Mouse (Mus musculus): Measurements from ENCODE around the gene D2hgdh. TPM values are rescaled to one million over a fixed set of nuclear protein-coding genes. Genes with fewer than 3 reads are reported as not detected.
"Not testable (repeated sequence)": the region's sequence is repeated elsewhere in the genome, so short reads cannot be mapped to it uniquely, and the experiment has no call there.

The D2hgdh gene
- polyA plus RNA-seq, 1 experiment from 2014 or later, result 16.1 TPM

DNA sequence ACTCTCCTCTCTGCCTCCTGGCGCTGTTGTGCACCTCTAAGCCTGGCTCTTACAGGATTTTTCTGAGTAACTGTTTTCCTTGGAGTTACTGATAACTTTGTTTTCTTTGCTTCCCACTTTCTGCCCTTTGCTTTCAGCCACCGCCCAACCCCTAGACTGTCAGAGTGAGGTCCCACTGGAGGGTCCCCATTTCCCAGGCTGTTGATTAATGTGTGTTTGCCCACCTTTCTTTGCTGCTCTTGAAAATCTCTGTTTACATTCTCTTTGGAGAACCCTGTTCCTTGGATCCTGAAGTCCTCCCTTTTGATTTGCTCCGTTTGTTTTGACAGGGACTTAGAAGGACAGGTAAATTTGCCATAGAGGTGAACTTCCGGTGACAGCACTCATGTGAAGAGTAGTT, 15.8 kb upstream of the D2hgdh start:
- Histone ChIP-seq H3K9ac (replicated peaks) (no peak overlapping the region), H3K9me3 (no peaks in the 10 kb centered on the region), H3K36me3 (peaks cover 50% of the 10 kb centered on the region), H3K4me1 (peaks cover 10% of the 10 kb centered on the region), H3K27ac (replicated peaks) (no peak overlapping the region), H3K4me3 (no peak overlapping the region), H3K27me3 (no peaks in the 10 kb centered on the region), H3K4me2 (replicated peaks) (no peak overlapping the region)
- no peak for ATAC-seq (replicated peaks)
- 97% methylated on average over 4 of the region's 4 CpGs for WGBS

DNA sequence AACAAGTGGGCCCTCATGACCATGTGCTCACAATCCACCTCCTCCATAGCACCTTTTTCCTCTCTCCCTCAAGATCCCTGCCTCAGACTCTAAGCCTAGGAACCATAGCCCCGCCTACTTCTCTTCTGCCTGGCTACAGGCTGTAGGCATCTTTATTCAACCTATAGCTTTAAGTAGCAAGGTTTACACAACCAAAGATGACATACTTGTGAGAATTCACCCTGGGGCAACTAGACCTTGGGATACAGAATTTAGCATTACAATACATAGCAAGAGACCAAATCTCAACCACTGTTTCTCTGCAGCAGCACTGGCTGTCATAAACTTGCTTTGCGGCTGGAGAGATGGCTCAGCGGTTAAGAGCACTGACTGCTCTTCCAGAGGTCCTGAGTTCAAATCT, 14.7 kb upstream of the D2hgdh start:
- Histone ChIP-seq H3K9ac (replicated peaks) (no peak overlapping the region), H3K27ac (replicated peaks) (no peak overlapping the region), H3K4me1 (peaks cover 3% of the 10 kb centered on the region), H3K4me3 (no peak overlapping the region), H3K27me3 (no peaks in the 10 kb centered on the region), H3K36me3 (peaks cover 59% of the 10 kb centered on the region), H3K9me3 (no peaks in the 10 kb centered on the region), H3K4me2 (replicated peaks) (no peak overlapping the region)
- WGBS, result 94% methylated on average over 3 of the region's 3 CpGs
- no peak for ATAC-seq (replicated peaks)

DNA sequence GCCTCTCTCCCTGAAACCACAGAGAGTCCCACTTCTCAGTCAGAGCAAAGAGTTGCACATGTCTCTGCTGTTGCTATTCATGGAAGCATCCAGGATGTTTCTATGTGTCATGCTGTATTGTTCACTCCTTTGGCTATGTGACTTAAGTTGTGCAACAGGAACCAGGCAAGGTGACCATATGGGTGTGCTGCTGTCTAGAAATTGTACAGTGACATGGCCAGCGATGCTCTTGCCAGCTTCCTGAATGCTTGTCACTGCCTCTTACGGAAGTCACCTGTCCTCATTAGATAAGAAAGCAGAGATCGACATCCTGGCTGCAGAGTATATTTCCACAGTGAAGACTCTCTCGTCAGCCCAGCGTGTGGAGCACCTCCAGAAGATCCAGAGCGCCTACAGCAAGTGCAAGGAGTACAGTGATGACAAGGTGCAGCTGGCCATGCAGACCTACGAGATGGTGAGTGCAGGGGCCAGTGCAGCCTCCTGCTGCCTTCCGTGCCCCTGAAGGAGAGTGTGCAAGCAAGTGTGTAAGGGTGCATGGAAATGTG, 13.1 kb upstream of the D2hgdh start:
- Histone ChIP-seq H3K36me3 (peaks cover 72% of the 10 kb centered on the region), H3K4me2 (replicated peaks) (no peak overlapping the region), H3K4me3 (no peak overlapping the region), H3K9ac (replicated peaks) (no peak overlapping the region), H3K4me1 (no peaks in the 10 kb centered on the region), H3K27me3 (no peaks in the 10 kb centered on the region), H3K9me3 (no peaks in the 10 kb centered on the region), H3K27ac (replicated peaks) (no peak overlapping the region)
- ATAC-seq (replicated peaks), result no peak
- 97% methylated on average over 8 of the region's 8 CpGs for WGBS

DNA sequence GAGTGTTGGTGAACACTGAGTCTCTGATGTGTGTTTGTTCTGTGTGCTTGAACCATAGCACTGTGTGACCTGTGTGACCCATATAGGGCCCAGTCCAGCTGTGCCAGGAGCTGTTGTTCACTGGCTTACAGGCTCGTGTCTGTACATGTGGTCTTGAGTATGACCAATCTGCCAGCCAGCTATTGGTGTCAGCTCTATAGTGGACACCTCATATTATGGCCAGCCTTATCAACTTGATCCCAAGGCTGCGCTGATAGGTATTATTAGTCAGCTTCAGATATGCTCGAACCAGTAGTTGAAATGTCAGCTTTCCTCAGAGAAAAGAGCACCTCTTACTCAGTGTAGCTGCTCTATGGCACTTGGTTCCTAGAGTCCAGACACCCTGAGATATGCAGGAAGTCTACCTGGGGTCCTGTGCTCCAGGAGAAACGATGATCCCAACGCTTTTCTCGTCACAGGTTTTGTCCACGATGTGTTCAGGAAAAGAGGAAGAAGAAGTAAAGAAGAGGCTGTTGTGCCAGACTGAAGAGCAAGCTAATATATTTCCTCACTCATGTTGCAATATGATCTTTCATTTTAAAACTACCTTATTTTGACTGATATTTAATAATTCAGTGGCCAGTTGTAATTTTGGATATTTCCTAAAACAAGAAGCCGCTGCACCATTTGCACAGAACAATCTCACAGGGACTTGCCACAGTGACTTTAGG, 6.7 kb upstream of the D2hgdh start:
- H3K27me3 ChIP-seq, result no peaks in the 10 kb centered on the region
- H3K36me3 ChIP-seq, result peaks cover 62% of the 10 kb centered on the region
- H3K4me2 ChIP-seq (replicated peaks), result no peak overlapping the region
- H3K27ac ChIP-seq (replicated peaks), result no peak overlapping the region
- H3K9me3 ChIP-seq, result no peaks in the 10 kb centered on the region
- 95% methylated on average over 8 of the region's 8 CpGs for WGBS
- no peak overlapping the region for H3K4me3 ChIP-seq
- ATAC-seq (replicated peaks), result no peak
- H3K4me1 ChIP-seq, result no peaks in the 10 kb centered on the region
- no peak overlapping the region for H3K9ac ChIP-seq (replicated peaks)

DNA sequence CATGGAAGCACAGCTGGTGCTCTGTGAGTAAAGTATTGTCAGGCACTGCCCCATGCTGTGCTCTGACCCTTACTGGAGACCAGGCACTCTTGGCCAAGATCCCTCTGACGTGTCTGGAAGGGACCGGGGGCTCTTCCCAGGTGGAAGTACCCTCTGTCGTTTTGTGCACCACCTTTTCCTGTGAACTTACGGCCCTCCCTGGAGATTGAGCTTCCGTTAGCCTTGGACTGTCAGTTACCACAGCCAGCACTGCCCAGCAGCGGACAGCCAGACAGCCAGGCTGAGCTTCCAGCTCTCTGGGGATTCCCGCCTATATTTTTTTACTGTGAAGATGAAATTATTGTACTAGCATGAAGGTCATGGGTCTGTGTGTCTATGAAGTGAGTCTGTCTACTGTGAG, 6.0 kb upstream of the D2hgdh start:
- H3K27ac ChIP-seq (replicated peaks), result no peak overlapping the region
- no peak overlapping the region for H3K4me2 ChIP-seq (replicated peaks)
- no peaks in the 10 kb centered on the region for H3K27me3 ChIP-seq
- peaks cover 55% of the 10 kb centered on the region for H3K36me3 ChIP-seq
- ATAC-seq (replicated peaks), result no peak
- no peak overlapping the region for H3K4me3 ChIP-seq
- no peaks in the 10 kb centered on the region for H3K4me1 ChIP-seq
- WGBS, result 90% methylated on average over 7 of the region's 7 CpGs
- no peaks in the 10 kb centered on the region for H3K9me3 ChIP-seq
- no peak overlapping the region for H3K9ac ChIP-seq (replicated peaks)

DNA sequence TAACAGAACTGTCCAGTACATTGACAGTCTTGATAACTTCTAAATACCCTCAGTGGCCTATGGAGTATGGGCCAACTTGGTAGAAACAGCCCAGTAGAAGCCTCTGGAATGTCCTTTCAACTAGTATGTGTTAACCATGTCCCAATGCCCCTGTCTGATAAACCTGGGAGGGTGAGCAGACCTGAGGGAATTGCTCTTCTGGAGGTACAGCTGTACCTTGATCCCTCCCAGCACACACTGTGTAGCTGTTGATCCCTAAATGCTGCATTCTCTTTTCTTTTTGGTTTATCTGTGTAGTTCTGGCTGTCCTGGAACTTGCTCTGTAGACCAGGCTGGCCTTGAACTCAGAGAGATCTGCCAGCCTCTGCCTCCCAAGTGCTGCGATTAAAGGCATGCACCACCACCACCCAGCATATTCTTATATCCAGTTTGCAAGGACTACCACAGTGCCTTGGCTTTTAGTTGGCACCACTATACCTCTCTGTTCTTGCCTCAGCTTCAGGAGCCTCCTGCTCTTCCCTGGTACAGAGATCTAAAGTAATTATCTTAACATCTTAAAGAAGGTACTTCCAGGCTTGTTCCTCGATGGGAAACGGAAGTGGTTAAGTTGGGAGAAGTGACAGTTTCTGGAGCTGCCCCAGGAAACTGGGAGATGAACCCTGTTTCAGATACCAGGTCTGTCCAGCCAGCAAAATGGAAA, 763 bp upstream of the D2hgdh start:
- peak overlapping the region; percentile 96 for H3K27ac ChIP-seq (replicated peaks)
- H3K9ac ChIP-seq (replicated peaks), result peak overlapping the region; percentile 61
- H3K4me1 ChIP-seq, result peaks cover 17% of the 10 kb centered on the region
- H3K4me3 ChIP-seq, result peak overlapping the region; percentile 61; the same call in 1 of the 2 replicates
- WGBS, result 81% methylated on average over 3 of the region's 3 CpGs
- H3K9me3 ChIP-seq, result no peaks in the 10 kb centered on the region
- H3K4me2 ChIP-seq (replicated peaks), result no peak overlapping the region
- peaks cover 13% of the 10 kb centered on the region for H3K36me3 ChIP-seq
- ATAC-seq (replicated peaks), result no peak
- no peaks in the 10 kb centered on the region for H3K27me3 ChIP-seq

DNA sequence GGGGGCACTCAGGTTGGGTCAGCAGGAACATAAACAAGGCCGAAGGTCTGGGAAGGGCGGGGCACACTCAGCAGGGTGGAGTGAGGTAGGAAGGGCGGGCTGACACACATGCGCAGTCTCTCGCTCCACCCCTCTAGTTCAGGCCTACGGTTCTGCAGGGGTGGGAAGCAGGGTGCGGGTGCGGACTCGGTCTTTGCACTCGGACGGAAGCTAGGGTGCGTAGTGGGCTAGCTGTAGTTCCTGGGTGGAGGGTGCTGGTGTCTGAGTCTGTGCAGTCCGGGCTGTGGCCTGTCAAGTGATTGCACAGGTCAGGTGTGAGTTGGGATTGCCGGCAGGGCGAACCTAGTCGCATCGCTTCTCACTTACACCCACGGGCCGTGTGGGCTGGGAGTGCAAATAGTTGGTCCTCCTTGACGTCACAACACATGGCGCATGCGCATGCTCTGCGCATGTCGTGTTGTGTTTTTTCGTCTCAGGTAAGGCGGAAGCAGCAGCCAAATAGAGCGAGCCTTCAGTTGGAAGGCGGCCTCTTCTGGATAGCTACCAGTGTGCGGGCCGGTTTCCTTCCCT, 481 bp downstream of the D2hgdh start:
- Histone ChIP-seq H3K36me3 (peaks cover 4% of the 10 kb centered on the region; the same call in 1 of the 2 replicates), H3K4me3 (peak overlapping the region; percentile 61), H3K9ac (replicated peaks) (peak overlapping the region; percentile 61), H3K9me3 (no peaks in the 10 kb centered on the region), H3K27me3 (no peaks in the 10 kb centered on the region), H3K27ac (replicated peaks) (peak overlapping the region; percentile 96), H3K4me1 (peaks cover 17% of the 10 kb centered on the region), H3K4me2 (replicated peaks) (peak overlapping the region; percentile 78)
- under 1% methylated on average over 30 of the region's 30 CpGs for WGBS
- peak; percentile 97 for ATAC-seq (replicated peaks)

DNA sequence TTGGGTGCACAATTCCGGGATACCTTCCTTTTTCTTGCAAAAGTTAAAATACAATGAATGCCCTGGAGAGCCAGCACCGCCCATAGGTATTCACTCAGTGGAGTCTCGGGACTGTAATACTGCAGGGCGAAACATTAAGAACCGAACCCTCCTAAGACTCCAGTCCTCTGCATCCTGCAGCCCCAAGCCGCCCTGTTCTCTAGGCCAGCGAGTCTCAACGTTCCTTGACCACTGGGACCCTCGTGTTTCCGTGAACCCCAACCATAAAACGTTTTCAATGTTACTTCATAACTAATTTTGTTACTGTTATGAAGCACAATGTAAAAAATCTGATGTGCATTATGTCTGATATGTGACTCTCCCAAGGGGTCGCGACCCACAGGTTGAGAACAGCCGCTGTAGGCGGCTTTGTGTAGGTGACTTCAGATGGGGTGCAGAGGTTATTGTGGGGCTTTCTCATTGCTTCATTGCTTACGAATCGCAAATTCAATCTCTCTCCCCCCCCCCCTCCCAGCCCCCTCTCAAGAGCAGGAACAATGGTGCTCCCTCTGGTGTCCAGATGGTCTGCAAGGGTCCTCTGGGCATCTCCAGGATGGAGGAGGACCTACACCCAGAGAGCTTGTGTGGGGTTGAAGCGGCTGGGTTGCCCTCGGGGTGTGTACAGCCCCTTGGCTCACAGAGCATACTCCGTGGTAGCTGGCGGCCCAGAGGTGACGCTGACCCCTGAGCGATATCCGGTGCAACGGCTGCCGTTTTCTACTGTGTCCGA, 1.2 kb downstream of the D2hgdh start:
- peak; percentile 60 for ATAC-seq (replicated peaks)
- peak overlapping the region; percentile 61 for H3K4me3 ChIP-seq
- peak overlapping the region; percentile 61 for H3K9ac ChIP-seq (replicated peaks)
- peak overlapping the region; percentile 78 for H3K4me2 ChIP-seq (replicated peaks)
- peaks cover 17% of the 10 kb centered on the region for H3K4me1 ChIP-seq
- H3K27ac ChIP-seq (replicated peaks), result peak overlapping the region; percentile 96
- H3K36me3 ChIP-seq, result peaks cover 2% of the 10 kb centered on the region; the same call in 1 of the 2 replicates
- whole genome bisulfite sequencing, result 45% methylated on average over 27 of the region's 27 CpGs
- H3K9me3 ChIP-seq, result no peaks in the 10 kb centered on the region
- no peaks in the 10 kb centered on the region for H3K27me3 ChIP-seq

DNA sequence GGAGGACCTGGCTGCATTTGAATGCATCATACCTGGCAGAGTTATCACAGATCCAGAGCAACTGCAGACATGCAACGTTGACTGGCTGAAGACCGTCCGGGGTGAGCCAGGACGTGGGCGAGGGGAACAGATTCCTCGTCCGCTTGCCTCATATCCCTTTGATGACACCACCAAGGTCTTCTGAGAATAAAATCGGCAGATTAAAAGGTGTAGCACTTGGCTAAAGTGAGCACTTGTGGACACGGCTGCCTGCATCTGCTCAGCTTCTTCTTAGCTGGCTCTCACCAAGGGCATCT, 1.8 kb downstream of the D2hgdh start:
- Histone ChIP-seq H3K27ac (replicated peaks) (no peak overlapping the region), H3K4me1 (peaks cover 17% of the 10 kb centered on the region), H3K36me3 (no peaks in the 10 kb centered on the region), H3K9me3 (no peaks in the 10 kb centered on the region), H3K4me2 (replicated peaks) (peak overlapping the region; percentile 78), H3K4me3 (no peak overlapping the region; the same call in 1 of the 2 replicates), H3K27me3 (no peaks in the 10 kb centered on the region), H3K9ac (replicated peaks) (no peak overlapping the region)
- 91% methylated on average over 9 of the region's 9 CpGs for WGBS
- no peak for ATAC-seq (replicated peaks)

DNA sequence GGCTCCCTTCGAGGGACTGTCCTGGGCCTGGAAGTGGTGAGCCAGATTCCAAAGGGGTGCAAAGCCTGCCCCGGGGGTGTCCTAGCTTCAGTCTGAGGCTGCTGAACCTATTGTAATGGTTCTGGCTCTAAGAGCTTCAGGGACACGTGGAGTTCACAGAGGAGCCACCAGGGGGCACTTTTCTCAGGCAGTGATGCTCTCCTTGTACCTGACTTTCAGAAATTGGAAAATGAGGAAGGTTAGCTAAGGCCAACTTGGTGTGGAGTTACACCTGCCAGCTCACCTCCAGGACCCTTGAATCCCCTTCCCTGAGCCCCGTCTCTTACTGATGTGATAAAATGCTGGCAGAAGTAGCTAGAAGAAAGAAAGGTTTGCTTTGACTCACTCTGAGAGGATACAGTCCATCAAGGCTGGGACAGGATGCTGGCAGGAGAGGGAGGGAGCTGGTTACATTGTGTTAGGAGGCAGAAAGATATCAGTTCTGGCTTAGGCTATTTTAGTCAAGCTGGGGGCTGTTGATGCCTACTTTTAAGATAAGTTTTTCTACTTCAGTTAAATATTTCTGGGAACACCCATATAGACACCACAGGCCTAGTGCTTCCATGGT, 8.1 kb downstream of the D2hgdh start:
- H3K4me2 ChIP-seq (replicated peaks); H3K27me3 ChIP-seq; ATAC-seq (replicated peaks); H3K4me3 ChIP-seq; H3K4me1 ChIP-seq; H3K9me3 ChIP-seq; H3K9ac ChIP-seq (replicated peaks); H3K36me3 ChIP-seq; H3K27ac ChIP-seq (replicated peaks): not testable (repeated sequence)
- 63% methylated on average over 4 of the region's 4 CpGs for WGBS

DNA sequence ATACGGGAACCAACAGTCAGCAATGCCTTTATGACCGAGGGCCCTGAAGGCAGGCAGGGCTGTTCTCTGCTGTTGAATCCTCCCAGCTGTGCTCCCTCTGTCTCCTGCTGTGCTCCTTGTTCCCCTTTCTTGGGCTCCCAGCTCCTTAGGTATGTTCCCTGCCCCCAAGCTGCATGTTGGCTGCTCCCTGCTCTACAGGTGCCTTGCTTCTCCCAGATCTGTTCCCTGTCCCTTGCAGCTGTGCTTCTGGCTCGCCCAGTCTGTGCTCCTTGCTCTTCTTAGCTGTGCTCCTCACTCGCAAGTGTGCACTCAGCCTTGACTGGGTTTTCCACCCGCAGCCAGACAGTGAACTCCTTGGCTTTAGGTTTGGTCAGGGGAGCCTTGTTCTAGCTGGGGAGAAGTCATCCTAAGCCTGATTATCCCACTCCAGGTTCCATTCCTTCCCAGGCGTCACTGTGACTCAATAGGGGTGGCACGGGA, 10.0 kb downstream of the D2hgdh start:
- 83% methylated on average over 7 of the region's 7 CpGs for WGBS
- no peak overlapping the region for H3K4me3 ChIP-seq
- H3K27ac ChIP-seq (replicated peaks), result no peak overlapping the region
- H3K4me2 ChIP-seq (replicated peaks), result no peak overlapping the region
- H3K9ac ChIP-seq (replicated peaks), result no peak overlapping the region
- H3K4me1 ChIP-seq, result no peaks in the 10 kb centered on the region
- ATAC-seq (replicated peaks), result no peak
- H3K9me3 ChIP-seq, result no peaks in the 10 kb centered on the region
- no peaks in the 10 kb centered on the region for H3K27me3 ChIP-seq
- H3K36me3 ChIP-seq, result peaks cover 7% of the 10 kb centered on the region; the same call in 1 of the 2 replicates

Measured in forebrain, embryonic 15.5 days (tissue).